Mouse (Mus musculus) bone marrow macrophage, adult 2 months (primary cell): Measurements from ENCODE around the gene Gpalpp1.

Experiments used
- CTCF ChIP-seq: IDR thresholded peaks from 2 replicates; pipeline ENCODE4 v1.5.1; 2012; ENCODE audit warnings: low read depth, mild to moderate bottlenecking, low read length, moderate library complexity
- POLR2A ChIP-seq: IDR thresholded peaks from 2 replicates; pipeline ENCODE4 v1.6.1; 2012; ENCODE audit warnings: mild to moderate bottlenecking, low read depth, low read length, borderline replicate concordance

DNA sequence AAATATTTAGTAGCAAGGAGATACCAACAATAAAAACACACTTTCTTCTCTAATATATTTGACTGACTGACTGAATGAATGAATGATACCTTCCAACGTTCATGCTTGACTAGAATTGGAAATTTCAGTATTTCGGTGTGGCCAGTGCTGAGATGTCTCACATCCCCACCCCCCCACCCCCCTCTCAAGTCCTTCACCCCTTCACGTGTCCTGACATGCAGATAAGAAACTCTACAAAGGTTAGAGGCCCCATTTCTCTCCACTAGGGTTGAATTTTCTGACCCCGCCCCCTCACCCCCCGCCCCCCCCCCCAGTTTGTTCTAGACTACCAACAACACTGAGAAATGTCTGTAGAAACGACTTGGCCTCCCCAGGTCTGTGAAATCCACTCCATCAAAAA lies 43.3 kb upstream of the Gpalpp1 start:
- TF ChIP-seq CTCF (no peak), POLR2A (no peak)
